Mouse (Mus musculus) heart, postnatal 0 days (tissue): Measurements from ENCODE around the gene Igf2bp2. TPM values are rescaled to one million over a fixed set of nuclear protein-coding genes. Genes with fewer than 3 reads are reported as not detected.
A peak's percentile ranks its signal among the peaks of the same experiment; 100 is the strongest.

Experiments used
- ATAC-seq: fragments of 200-750 bp; cut with Nextera tagmentation; 2 replicates; pipeline ENCODE4 v1.8.0; 2017; ENCODE audit warnings: low read depth, moderate number of reproducible peaks, moderate library complexity; ENCODE audit not compliant: insufficient read depth
- DNase-seq: peaks from one replicate; pipeline ENCODE4 v3.0.0-alpha.2; 2016; ENCODE audit warnings: low spot score
- H3K27ac ChIP-seq: fragments of 300-500 bp; sonication (generic); 2 replicates; pipeline ENCODE4 v1.5.1; 2014; ENCODE audit warnings: low read depth, mild to moderate bottlenecking
- H3K27me3 ChIP-seq: fragments of 300-500 bp; sonication (generic); 2 replicates; pipeline ENCODE4 v1.6.1; 2014; ENCODE audit warnings: low read length, mixed read lengths; ENCODE audit not compliant: control insufficient read depth, insufficient read depth
- H3K36me3 ChIP-seq: fragments of 300-500 bp; sonication (generic); replicated peaks from 2 replicates; pipeline ENCODE4 v1.6.1; 2014; ENCODE audit warnings: low read length, mixed read lengths; ENCODE audit not compliant: control insufficient read depth, insufficient read depth
- H3K4me1 ChIP-seq: fragments of 300-500 bp; sonication (generic); 2 replicates; pipeline ENCODE4 v1.6.1; 2014; ENCODE audit warnings: antibody characterized with exemption; ENCODE audit not compliant: control insufficient read depth, insufficient read depth
- H3K4me2 ChIP-seq: fragments of 300-500 bp; sonication (generic); 2 replicates; pipeline ENCODE4 v1.6.1; 2014; ENCODE audit warnings: low read depth, mild to moderate bottlenecking, low read length, moderate library complexity
- H3K4me3 ChIP-seq: fragments of 300-500 bp; sonication (generic); 2 replicates; pipeline ENCODE4 v1.5.1; 2014; ENCODE audit warnings: low read depth, low read length
- H3K9ac ChIP-seq: fragments of 300-500 bp; sonication (generic); replicated peaks from 2 replicates; pipeline ENCODE4 v1.6.1; 2014; ENCODE audit warnings: low read depth, low read length, mixed read lengths
- H3K9me3 ChIP-seq: fragments of 300-500 bp; sonication (generic); replicated peaks from 2 replicates; pipeline ENCODE4 v1.6.1; 2016; ENCODE audit warnings: low read length; ENCODE audit not compliant: control insufficient read depth
- CTCF ChIP-seq: IDR thresholded peaks from 2 replicates; pipeline ENCODE4 v1.5.1; 2016; ENCODE audit warnings: antibody characterized with exemption, control low read depth, low read depth
- EP300 ChIP-seq: IDR thresholded peaks from 2 replicates; pipeline ENCODE4 v1.6.1; 2016; ENCODE audit warnings: antibody characterized with exemption, low read depth
- whole genome bisulfite sequencing: fragments of 180-500 bp; shearing (Covaris S2); extraction: QIAGEN DNeasy Blood & Tissue Kit; methylation state at CpG from one replicate; pipeline ENCODE4 v1.1.7; 2014; 5-methylcytosine and 5-hydroxymethylcytosine counted together
- polyA plus RNA-seq: library from polyadenylated mRNA; unstranded; fragments of >200 nt; fragmentation: Nextera tagmentation; extraction: Ambion mirVana; gene quantifications from 2 replicates; pipeline ENCODE4 v1.2.1, GENCODE M21; 2015
- total RNA-seq: library from RNA; depleted of rRNA; stranded (reverse); fragments of >200 nt; gene quantifications from 2 replicates; pipeline ENCODE4 v1.2.3, GENCODE M21; 2014; ENCODE audit warnings: low replicate concordance

Igf2bp2 gene
- total and polyA plus RNA-seq, 2 experiments from 2014 or later, result 12.9 to 48.1 TPM

- Histone ChIP-seq H3K27me3 (no peaks in the 10 kb centered on the region), H3K9ac (no peak overlapping the region), H3K4me3 (no peak overlapping the region), H3K4me1 (peaks cover 19% of the 10 kb centered on the region), H3K4me2 (no peak overlapping the region), H3K27ac (no peak overlapping the region), H3K9me3 (no peaks in the 10 kb centered on the region), H3K36me3 (no peaks in the 10 kb centered on the region)
- WGBS, result 86% methylated on average over 5 of the region's 5 CpGs
- DNase-seq (no peak), ATAC-seq (no peak)
- no peak for TF ChIP-seq EP300
- TF ChIP-seq CTCF, result no peak
Observed at GRCm38 (mm10) chr16:22165556-22165955, 2.5 kb upstream of the Igf2bp2 start.

GRCm38 (mm10) chr16:22164446-22164845 is 1.3 kb upstream of the Igf2bp2 start:
- 61% methylated on average over 8 of the region's 8 CpGs for WGBS
- Histone ChIP-seq H3K4me3 (no peak overlapping the region), H3K27ac (no peak overlapping the region), H3K36me3 (no peaks in the 10 kb centered on the region), H3K4me2 (peak overlapping the region; percentile 97; the same call in 1 of the 2 replicates), H3K27me3 (no peaks in the 10 kb centered on the region), H3K4me1 (peaks cover 19% of the 10 kb centered on the region), H3K9me3 (no peaks in the 10 kb centered on the region), H3K9ac (no peak overlapping the region)
- DNase-seq (no peak), ATAC-seq (no peak)
- TF ChIP-seq EP300, result no peak

DNA sequence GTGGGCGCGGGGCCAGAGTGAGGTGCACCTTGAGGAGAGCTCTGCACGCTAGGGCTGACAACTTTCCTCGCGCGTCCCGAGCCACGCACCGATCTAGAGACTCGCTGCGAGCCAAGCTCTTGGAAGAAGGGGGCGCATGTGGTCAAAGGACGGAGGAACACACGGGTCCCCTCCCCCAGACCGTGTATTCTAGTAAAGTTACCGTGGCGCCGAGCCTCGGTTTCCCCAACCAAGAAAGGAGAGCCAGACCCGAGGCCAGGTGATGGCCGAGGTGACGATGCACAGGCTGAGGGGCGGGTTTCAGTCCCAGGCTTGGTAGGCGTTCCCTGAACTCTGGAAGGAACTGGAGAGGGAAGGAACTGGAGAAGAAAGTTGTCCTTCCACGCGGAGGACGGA is 355 bp upstream of the Igf2bp2 start:
- peak overlapping the region; percentile 90 for H3K4me3 ChIP-seq
- H3K4me1 ChIP-seq, result peaks cover 11% of the 10 kb centered on the region; the same call in 1 of the 2 replicates
- no peak for TF ChIP-seq CTCF
- TF ChIP-seq EP300, result no peak
- H3K36me3 ChIP-seq, result no peaks in the 10 kb centered on the region
- peak overlapping the region; percentile 89 for H3K27ac ChIP-seq
- H3K9me3 ChIP-seq, result no peaks in the 10 kb centered on the region
- peak overlapping the region; percentile 91 for H3K9ac ChIP-seq
- H3K4me2 ChIP-seq, result peak overlapping the region; percentile 97
- WGBS, result 0% methylated on average over 27 of the region's 27 CpGs
- ATAC-seq (peak; percentile 39), DNase-seq (peak; percentile 35)
- H3K27me3 ChIP-seq, result no peaks in the 10 kb centered on the region

GRCm38 (mm10) chr16:22162066-22162511 is 1.0 kb downstream of the Igf2bp2 start:
- under 1% methylated on average over 19 of the region's 19 CpGs for WGBS
- H3K27ac ChIP-seq, result peak overlapping the region; percentile 89
- H3K9me3 ChIP-seq, result no peaks in the 10 kb centered on the region
- H3K9ac ChIP-seq, result peak overlapping the region; percentile 91
- no peaks in the 10 kb centered on the region for H3K27me3 ChIP-seq
- no peaks in the 10 kb centered on the region for H3K36me3 ChIP-seq
- peak overlapping the region; percentile 97 for H3K4me2 ChIP-seq
- DNase-seq (no peak), ATAC-seq (no peak; the same call in 1 of the 2 replicates)
- no peak for TF ChIP-seq EP300
- TF ChIP-seq CTCF, result no peak
- 0 out of 2 replicates have a peak, but pooled peaks cover 2% of the 10 kb centered on the region for H3K4me1 ChIP-seq
- peak overlapping the region; percentile 90 for H3K4me3 ChIP-seq

DNA sequence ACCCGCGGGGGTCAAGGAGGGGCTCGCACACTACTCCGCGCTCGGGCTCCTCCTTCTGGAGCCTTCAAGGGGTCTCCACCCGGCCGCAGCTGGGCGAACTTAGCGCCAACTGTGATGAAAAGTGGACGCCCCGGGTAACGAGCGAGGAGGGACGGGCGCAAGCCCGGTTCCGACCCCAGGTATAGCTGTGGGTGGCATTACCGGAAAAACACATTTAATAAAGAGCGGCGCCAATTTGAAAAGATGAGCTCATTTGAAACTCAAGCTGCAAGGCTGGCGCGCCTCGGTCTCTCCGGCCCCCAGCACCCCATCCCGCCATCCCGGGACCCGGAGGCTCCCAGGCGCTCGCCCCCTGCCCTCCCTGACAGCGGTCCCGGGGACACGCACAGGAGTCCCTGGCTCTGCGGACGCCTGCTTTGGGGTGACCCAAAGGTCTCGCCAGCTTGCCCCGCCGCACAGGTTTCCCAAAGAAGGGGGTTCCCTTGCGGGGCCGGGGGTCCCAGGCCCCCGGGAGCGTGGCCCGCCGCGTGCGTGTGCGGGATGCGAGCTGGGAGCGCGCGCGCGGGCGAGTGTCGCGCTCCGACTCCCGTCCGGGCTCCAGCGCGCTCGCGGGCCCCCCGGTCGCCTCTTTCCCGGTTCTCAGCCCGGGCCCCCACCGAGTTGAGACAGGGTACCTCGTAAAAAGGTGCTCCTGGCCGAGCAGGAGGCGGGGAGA is 1.6 kb downstream of the Igf2bp2 start:
- H3K9me3 ChIP-seq, result no peaks in the 10 kb centered on the region
- H3K9ac ChIP-seq, result peak overlapping the region; percentile 91
- DNase-seq (no peak), ATAC-seq (peak; percentile 5; the same call in 1 of the 2 replicates)
- no peaks in the 10 kb centered on the region for H3K36me3 ChIP-seq
- 0 out of 2 replicates have a peak, but pooled peaks cover 2% of the 10 kb centered on the region for H3K4me1 ChIP-seq
- H3K27me3 ChIP-seq, result no peaks in the 10 kb centered on the region
- H3K4me3 ChIP-seq, result peak overlapping the region; percentile 90
- WGBS, result under 1% methylated on average over 63 of the region's 71 CpGs
- peak overlapping the region; percentile 89 for H3K27ac ChIP-seq
- peak overlapping the region; percentile 97 for H3K4me2 ChIP-seq
- TF ChIP-seq EP300 (no peak), CTCF (no peak)
